Mouse (Mus musculus): ENCODE results near the gene Nedd8. TPM values are rescaled to one million over a fixed set of nuclear protein-coding genes. Genes with fewer than 3 reads are reported as not detected.

Nedd8 gene
- total RNA-seq, 2 experiments from 2014 or later: 296 to 328 TPM

DNA sequence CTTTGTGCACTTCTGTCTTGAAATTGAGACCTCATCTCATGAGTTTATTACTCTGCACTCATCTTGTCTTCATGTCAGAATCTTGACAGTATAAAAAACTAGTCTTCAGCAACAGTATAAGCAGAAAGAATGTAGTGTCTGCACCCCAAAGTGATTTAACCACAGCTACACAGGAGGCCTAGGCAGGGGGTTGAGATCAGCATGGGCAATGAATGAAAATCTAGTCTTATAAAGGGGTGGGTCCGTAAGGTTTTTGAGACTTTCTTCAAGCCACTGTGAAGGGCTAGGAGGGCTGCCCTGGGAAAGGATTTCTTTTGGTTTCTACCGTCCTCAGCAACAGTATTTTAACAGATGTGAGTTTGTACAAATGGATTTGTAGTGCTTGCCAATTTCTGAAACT is 11.3 kb downstream of the Nedd8 start:
- no peak for DNase-seq

DNA sequence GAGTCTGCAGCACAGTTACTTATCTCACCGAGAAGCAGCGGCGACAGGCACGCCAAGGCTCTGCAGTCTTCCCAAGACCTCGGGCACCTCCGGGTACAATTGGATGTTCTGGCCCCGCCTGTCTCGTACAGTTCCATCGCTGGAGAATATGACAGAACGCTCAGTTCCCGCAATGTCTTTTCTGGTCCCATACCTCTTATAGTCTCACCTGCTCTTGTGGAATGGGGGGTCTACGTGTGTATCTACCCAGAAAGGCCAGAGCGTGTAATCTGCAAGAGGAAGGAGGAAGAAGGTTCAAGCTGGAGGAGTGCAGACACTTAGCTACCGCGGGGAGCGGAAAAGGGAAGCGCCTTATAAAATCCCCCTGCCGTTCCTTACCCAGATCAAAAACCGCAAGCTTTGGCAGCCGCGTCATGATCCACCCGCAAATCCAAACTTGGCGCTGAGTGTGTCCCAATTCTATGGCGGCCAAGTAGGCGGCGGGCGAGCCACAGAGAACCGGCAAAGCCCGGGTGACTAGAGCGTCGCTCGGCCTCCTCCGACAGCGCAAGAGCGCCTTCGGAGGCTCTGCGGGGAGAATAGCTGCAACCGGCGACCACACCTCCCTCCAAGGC is 11.9 kb downstream of the Nedd8 start, which contains the start of gene Mdp1:
Gene Mdp1 (minus strand): TSS at position 549 of the 614 bp plus-strand sequence.
- DNase-seq: peak; percentile 83

DNA sequence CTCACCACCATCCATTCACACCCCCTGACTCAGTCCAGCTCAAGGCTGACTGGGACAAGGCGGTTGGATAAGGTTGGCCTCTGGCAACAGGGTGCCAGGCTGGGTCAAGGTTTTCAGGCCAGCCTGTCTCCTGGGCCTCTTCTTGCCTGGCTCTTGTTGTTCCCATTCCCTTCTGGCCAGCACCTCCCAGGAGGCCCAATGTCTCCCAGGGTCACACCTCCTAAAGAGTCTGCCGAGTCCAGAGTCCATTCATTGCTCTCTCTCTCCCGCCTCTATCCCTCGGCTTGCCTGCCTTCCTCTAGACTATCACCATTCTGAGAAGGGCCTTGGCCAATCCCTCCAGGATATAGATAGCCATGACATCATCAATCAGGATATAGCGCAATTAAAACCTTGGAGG is 13.9 kb downstream of the Nedd8 start:
- DNase-seq: no peak

DNA sequence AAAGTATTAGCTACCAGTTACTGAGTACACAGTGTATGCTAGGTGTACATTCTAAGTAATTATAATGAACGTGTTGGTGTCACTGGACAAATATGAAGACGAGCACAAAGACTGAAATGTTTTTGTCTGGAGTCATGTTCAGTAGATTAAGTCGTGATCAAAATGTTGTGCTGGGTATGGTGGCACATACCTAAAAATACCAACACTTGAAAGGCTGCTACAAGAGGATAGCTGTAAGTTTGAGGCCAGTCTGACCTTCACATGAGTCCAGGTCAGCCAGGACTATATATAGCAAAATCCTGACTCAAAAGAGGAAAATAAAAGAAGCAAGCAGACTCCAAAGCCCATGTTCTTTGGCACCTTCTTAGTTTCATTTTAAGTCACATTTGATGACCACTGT is 15.0 kb downstream of the Nedd8 start:
- DNase-seq: no peak

DNA sequence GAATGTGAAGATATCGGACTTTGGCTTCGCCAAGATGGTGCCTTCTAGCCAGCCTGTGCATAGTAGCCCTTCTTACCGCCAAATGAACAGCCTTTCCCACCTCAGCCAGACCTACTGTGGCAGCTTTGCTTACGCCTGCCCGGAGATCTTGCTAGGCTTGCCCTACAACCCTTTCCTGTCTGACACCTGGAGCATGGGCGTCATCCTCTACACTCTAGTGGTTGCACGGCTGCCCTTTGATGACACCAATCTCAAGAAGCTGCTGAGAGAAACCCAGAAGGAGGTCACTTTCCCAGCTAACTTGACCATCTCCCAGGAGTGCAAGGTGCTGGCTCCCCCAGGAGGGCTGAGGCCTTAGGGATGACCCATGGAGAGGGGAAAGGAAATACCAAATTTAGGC is 20.4 kb downstream of the Nedd8 start:
- DNase-seq: no peak

DNA sequence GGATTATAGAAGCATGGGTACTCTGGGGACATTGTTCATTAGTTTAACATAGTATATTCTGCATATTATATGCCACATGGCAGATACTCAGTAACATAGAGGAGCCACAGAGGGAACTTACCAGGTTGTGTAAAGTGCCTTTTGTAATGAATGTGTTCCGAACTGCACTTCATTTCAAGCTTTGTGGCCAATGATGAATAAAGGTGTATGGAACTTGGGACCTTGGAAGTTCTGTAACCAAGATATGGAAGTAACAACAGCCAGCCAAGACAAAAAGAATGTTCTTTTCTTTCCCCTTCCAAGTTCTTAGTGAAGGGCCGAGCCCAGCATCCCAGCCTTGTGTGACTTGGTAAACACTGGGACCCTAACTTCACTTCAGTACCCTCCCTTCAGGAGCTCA is 22.0 kb downstream of the Nedd8 start, which contains the start of gene Tssk4:
Gene Tssk4 (plus strand): TSS at position 301 of the 400 bp plus-strand sequence.
- DNase-seq: no peak

DNA sequence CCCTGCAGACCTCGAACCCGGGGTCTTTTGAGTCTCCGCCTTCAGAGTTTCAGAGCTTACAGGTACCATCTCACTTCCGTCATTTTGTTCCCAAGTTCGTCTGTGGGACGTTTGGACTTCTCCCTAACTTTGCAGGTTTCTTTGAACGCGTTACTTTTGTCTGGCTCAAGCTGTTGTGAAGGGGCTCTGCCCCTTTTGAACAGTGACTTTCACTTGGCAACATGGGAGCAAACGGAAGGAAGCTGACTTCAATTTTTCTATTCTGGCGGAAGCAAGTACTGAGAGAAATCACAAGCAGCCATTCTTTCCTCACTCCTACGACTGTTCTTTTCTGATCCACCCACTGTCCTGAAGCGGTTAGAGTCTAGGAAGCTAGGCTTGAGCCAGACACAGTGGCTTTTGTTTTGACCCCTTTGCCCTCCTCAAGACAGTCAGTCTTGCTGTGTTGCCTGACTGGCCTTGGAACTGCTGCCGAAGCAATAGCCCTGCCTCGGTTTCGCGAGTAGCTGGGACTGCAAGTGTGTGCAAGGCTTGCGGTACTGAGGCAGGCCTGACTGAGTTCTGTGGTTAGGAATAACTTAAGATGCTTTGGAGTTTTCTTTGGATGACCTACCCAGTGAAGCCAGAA is 27.5 kb downstream of the Nedd8 start:
- DNase-seq: peak; percentile 18

DNA sequence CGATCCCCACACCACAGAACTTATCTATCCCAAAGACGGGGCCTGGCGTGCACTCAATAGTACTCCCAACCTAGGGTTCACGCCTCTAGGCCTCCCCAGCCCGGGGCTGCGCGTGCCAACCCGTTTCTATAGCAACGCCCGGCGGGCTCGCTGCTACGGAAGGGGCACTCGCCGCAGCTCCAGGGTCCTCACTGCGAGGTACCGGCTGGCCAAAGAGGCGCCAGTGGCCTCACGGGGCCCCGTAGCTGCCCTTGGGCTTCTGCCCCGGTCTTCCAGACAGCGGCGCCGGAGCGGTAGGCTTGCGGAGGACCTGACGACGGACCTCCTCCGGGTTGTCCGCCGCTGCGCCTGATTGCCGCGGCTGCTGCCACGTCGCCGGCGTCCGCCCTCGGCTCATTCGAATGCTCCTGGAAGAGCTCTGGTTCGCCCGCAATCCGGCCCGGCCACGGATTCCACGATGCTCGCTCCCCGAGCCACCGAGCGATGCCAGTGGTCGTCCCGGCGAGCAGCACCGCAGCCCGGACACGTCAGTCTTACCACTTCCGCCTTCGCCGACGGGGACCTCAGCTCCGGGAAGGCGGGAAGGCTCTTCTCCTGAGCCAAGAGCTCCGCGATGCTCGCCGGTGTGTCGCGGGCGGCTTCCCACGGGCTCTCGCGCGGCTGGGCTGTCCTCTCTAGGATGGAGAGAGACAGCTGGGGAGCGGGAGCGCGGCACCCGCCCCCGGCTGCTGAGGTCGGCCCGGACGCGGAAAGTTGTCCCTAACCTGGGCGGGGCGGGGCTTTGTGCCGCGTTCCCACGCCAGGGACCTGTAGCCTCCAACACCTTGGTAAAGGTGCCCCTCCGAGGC is 28.6 kb downstream of the Nedd8 start, which contains the start of gene Tm9sf1:
Gene Tm9sf1 (minus strand): TSS at position 747 of the 848 bp plus-strand sequence.
- peak; percentile 86 for DNase-seq

DNA sequence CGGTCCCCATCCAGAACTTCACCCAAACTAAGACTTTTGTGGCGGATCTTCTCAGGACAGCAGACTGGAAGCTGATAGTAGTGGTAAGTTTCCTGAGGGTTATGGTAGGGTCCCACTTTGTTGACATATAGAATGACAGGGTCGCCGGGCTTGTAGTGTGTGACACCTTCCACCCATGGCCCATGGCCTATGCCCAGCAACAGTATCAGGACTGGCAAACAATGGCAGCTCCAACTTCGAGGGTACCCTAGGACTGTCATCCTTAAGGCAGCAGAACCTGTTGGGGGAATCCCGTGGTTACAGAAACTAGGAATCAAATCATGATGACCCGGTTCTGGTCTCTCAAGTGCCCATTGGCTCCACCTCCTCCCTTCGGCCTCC is 29.3 kb downstream of the Nedd8 start:
- DNase-seq: no peak

DNA sequence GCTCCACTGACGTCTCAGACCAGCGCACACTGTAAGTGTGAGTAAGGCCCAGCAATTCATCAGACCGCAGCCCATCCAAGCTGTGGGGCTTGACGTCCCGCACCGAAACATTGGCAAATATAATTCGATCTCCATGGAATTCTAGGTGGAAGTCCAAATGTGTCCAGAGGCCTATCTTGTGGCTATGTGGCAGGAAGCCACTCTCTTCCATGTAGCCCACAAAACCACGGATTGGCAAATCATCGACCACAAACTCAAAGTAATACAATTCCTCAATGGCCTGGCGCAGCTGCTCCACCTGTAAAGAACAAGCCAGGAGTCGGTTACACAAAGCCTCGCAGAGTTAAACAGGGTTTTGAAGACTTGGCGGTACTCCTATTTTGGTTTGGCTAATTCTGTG is 30.6 kb downstream of the Nedd8 start:
- DNase-seq: no peak

DNA sequence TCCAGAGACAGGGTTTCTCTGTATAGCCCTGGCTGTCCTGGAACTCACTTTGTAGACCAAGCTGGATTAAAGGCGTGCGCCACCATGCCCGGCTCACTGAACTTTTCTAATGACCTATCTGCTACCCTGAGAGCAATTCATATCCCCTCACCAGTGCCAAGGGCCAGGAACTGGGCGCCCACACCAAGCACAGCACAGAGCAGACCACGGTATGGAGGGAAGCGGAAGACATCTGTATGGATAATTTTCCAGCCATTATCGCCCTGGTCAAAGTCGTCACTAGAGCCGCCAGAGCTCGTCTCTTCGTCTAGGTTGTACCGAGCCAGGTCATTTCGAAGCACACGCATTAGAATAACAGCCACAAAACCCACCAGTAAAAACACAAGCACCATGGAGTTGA is 31.1 kb downstream of the Nedd8 start:
- no peak for DNase-seq

DNA sequence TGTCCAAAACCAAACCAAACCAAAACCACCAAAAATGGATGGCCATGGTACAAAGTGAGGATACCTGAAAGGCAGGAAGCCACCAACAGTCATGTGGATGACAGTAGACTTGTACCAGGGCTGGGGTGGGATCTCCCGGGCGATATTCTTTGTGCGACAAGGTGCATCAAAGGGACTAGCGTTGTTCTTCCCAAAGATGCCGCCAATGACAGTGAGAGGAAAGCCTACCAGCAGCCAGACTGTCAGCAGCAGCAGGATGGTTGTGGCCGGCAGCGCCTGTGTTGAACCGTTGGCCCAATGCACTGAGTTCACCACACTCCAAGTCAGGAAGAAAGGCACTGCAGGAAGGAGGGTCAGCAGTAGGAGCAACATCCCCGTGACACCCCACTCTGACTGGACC is 34.1 kb downstream of the Nedd8 start, which contains the start of gene Gm49378:
Gene Gm49378 (minus strand): TSS at position 101 of the 400 bp plus-strand sequence.
- no peak for DNase-seq

DNA sequence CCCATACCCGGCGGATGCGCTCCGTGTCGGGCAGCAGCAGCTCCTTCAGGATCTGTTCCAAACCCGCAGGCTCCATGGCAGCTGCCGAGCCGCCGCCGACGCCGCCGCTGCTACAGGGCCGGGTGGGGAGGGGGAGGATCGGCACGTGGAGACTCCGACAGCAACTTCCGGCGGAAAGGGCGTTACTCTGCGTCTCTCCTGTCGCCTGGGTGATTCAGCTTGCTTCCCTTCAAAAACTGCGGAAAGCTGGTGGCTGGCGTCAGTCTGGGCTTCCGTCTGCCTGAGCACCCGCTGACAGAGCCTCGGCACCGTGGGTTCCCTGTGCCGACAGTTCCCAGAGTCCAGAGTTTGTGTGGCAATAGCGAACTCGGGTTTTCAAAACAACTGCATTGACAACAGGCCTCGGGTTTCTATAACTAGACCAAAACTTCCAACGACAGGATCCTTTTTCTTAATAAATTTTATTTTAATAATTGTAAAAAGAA is 36.4 kb downstream of the Nedd8 start, which contains the start of gene Ipo4:
Gene Ipo4 (minus strand): TSS at position 435 of the 485 bp plus-strand sequence.
- DNase-seq: peak; percentile 90

DNA sequence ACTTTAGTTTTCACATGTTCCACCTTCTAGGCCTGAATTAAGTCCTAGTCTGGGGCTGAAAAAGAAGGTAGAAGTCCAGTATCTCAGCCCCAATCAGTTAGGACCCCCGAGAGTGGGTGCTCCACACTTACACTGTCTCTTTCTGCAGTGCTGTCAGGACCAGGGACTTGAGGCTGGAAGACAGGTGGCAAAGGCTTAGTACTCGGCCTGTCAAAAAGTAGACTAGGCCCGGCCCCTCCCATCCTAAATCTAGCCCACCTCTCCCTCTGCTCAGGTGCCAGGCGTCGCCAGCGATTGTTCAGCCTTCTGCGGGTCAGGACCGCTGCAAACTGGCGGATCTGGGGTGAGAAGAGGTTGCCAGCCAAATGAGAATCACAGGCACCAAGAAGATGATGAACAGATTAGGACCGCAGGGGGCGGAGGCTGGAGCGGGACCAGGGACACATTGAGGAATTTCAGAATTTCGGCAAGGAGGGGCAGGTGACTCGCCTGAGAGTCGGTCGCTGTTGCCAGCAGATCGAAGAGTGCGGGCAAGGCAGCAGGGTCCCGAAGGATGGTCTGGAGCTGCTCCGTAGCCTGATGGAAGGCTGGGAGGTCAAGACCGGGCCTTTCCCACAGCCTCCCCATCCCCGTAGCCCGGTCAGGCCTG is 36.9 kb downstream of the Nedd8 start:
- no peak for DNase-seq

DNA sequence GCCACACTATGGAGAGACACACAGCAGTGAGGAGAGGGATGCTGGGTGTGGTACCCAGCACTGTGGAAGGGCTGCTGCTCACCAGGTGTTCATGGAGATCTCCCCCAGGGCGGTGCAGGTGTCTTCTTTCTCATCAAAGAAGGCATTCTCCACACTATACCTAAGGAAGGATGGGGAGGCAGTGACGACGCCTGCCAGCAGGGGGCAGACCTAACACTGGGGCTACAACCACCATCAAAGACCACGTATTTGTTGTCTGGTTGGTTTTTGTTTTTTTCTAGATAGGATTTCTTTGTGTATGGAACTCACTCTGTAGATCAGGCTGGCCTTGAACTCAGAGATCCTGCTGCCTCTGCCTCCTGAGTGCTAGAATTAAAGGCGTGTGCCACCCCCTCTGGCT is 42.6 kb downstream of the Nedd8 start:
- DNase-seq: peak; percentile 68

DNA sequence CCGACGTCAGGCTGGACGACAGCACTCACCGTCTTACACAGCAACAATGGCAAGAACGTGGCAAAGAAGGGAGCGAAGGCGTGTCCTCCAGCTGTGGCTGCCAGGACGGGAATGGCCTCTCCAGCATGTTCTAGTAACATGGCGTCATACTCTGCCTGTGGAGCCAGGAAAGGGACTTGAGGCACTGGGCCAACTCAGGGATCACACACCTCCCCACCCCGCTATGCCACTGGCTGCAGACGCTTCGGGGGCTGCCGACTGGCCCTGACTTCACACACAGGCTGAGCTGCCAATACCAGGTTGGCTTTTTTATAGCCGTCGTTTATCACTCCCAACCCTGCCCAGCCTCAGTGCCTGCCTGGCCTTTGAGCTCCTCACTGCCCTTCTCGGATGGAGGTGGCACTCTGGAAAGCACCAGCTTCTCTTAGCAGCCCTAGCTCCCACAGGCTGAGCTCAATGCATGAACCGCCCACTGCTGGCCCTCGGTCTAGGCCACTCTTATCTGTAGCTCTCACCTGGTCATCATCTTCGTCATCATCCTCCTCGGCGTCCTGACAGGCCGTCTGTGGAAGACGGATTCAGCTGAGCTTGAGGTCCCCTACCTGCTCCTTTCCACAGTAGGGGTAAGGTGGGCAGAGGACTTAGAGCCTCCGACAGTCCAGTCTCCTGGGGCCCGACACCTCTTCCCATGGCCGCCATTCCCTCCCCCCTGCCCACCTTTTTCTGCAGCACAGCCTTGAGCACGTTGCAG is 43.7 kb downstream of the Nedd8 start:
- DNase-seq: peak; percentile 20

DNA sequence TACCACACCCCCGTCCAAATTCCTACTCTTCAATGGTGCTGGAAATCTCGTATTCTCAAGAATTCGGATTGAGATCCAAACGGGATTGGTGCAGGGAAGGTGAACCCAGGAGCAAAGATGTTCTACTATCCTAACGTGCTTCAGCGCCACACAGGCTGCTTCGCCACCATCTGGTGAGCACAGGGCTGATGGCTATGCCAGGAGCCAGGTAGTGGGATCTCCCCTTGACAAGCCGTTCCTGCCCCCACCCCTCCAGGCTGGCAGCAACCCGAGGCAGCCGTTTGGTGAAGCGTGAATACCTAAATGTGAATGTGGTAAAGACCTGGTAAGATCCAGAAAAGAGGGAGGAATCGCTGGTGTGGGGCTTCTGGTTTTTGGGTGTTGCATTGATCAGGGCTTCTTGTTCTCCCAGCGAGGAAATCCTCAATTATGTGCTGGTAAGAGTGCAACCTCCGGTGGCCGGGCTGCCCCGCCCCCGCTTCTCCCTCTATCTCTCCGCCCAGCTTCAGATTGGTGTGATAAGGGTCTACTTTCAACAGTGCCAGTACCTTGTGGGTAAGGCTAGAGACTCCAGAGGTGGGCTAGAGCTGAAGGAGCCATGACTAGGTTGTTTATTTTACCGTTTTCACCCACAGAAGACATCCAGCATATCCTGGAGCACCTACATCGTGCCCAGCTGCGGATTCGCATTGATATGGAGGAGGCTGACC is 53.3 kb downstream of the Nedd8 start:
- no peak for DNase-seq

DNA sequence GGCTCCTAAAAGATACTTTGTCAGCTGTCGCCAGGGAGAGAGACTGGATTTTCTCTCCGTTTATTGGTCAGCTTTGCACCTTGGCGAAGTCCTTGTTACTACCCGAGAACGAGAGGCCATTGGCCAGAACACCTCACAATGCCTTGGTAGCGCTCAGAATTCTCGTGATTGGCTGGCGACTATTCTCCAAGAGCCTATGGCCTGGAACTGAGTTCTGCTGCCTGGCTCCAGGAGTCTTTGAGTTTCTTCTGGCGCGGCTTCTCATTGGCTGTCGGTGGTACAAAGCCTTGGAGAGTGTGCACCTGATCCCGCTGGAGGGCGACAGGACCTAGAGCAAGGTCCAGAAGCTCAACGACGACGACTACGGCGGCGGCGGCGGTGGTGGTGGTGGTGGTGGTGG is 54.1 kb downstream of the Nedd8 start, which contains the start of gene Rec8:
Gene Rec8 (plus strand): TSS at position 216 of the 400 bp plus-strand sequence.
- peak; percentile 43 for DNase-seq

DNA sequence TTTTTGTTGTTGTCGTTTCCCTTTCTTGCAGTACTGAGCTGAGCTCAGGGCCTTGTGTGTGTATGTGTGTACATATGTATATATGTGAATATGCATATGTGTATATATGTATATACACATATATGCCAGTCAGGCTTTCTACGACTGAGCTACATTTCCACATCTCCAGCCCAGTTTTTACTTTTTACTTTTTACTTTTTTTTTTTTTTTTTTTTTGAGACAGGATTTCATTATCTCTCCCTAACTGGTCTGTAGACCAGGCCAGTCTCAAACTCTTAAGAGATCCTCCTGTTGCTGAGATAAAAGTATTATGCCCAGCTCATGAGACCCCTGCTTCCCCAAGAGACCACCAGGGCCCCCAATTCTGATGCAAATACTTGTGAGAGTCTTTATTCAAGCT is 55.1 kb downstream of the Nedd8 start:
- no peak for DNase-seq

DNA sequence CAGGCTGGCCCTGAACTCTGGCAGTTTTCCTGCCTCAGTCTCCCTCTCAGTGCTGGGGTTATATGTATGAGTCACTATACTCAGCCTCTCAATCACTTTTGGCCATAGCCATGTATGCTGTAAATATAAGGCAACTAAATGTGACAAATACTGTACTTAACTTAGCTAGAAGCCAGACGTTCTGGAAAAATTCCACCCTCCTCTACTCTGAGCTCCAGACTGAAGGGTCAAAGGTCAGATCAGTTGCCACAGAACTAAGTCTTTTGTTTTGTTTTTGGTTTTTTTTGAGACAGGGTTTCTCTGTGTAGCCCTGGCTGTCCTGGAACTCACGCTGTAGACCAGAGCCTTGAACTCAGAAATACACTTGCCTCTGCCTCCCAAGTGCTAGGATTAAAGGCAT is 56.0 kb downstream of the Nedd8 start:
- DNase-seq: no peak

Data from heart, postnatal 4 days (tissue).